Mouse (Mus musculus): ENCODE results near the gene Ifne. TPM values are rescaled to one million over a fixed set of nuclear protein-coding genes. Genes with fewer than 3 reads are reported as not detected.
A peak's percentile ranks its signal among the peaks of the same experiment; 100 is the strongest.

Ifne gene
- polyA plus RNA-seq, 1 experiment from 2014 or later = not detected

DNA sequence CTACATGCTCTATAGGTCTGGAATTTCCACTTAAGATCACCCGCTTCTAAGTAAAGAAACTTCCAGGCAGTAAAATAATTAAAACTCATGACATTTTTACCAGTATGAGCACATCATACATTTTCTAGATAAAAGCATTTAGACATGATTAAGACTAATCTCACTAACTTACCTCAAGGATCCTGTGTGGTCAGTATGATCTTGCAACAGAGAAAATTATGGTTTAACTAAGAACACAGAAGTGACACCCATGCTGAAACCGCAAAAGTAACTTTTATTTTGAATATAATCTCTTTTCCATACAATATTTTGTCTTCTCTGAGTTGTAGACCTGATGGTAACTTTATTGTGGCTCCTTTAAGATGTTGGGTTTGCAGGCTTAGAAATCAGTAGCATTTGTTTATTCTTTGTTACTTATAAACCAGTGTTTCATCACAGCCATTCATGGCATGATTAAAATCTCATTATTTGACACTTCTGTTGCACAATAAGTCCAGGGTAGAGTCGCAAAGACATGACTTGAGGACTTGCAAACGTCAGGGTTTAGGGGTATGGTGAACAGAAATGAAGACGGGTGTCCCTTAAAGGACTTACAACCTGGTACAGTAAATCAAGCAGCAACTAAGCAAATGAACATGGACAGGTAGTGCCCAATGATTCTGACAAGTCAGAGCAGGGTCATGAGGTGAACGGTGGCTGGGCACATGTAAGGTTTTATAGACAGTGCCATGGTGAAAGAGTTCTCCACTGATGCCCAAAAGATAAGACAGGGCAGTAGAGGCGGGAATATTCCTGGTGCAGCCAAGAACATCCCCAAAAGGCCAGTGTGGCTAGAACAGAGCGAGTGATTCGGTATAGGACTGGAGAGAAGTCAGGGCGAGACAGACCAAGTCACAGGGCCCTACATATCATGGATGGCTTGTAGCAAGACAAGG lies 29.9 kb upstream of the Ifne start:
- Histone ChIP-seq H3K9me3 (no peaks in the 10 kb centered on the region), H3K9ac (no peak overlapping the region), H3K27ac (no peak overlapping the region), H3K4me3 (no peak overlapping the region), H3K4me2 (replicated peaks) (no peak overlapping the region), H3K4me1 (no peaks in the 10 kb centered on the region), H3K27me3 (no peaks in the 10 kb centered on the region), H3K36me3 (no peaks in the 10 kb centered on the region)
- 87% methylated on average over 10 of the region's 10 CpGs for WGBS
- no peak for ATAC-seq (ENCODE audit: low FRiP score, low read depth)

DNA sequence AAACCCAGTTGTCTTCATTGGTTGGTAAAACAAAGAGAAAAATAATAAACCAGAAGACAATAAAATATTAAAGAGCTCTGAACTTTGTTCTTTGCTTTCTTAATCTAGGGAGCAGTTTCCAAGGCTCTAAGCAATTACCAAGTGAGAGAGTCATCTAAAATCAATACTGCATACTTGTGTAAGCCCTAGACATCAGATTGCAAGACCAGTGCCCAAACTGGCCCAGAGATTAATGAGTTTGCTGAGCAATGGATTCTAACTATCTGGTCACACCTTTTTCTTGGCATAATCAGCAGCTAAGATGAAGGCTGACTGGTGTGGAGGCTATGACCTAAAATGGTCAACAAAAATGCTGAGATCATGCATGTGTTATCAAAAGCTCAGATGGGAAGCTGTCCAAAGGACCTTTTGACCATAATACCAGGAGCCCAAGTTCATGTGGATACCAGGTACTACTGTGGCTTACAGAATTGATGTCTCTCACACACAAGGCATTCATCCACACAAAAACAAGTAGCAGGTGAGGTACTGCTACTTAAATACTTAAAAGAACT lies 13.3 kb upstream of the Ifne start:
- H3K9ac ChIP-seq = no peak overlapping the region
- H3K4me2 ChIP-seq (replicated peaks) = no peak overlapping the region
- no peak overlapping the region for H3K4me3 ChIP-seq
- H3K4me1 ChIP-seq = no peaks in the 10 kb centered on the region
- H3K9me3 ChIP-seq = no peaks in the 10 kb centered on the region
- no peaks in the 10 kb centered on the region for H3K36me3 ChIP-seq
- ATAC-seq (ENCODE audit: low FRiP score, low read depth) = no peak
- no peaks in the 10 kb centered on the region for H3K27me3 ChIP-seq
- H3K27ac ChIP-seq = no peak overlapping the region

DNA sequence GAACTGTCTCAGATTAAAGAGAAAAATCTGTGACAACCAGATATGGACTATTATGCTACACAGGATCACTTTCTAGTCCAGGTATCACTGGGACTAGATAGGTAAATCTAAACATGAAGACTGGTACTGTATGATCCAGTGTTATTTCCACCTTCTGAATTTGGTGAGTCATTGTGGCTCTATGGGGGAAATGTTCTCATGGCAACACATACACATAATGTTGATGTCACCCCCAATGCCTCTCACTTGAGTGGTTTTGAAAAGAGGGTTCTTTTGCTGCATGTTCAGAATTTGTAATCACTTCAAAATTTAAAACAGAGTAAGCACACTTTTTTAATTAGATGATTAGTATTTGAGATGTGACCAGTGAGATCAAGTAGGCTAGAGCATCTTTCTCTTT lies 8.2 kb upstream of the Ifne start:
- no peak overlapping the region for H3K4me2 ChIP-seq (replicated peaks)
- no peaks in the 10 kb centered on the region for H3K36me3 ChIP-seq
- no peaks in the 10 kb centered on the region for H3K27me3 ChIP-seq
- no peaks in the 10 kb centered on the region for H3K4me1 ChIP-seq
- ATAC-seq (ENCODE audit: low FRiP score, low read depth) = no peak
- no peak overlapping the region for H3K4me3 ChIP-seq
- H3K9ac ChIP-seq = no peak overlapping the region
- no peak overlapping the region for H3K27ac ChIP-seq
- H3K9me3 ChIP-seq = no peaks in the 10 kb centered on the region

DNA sequence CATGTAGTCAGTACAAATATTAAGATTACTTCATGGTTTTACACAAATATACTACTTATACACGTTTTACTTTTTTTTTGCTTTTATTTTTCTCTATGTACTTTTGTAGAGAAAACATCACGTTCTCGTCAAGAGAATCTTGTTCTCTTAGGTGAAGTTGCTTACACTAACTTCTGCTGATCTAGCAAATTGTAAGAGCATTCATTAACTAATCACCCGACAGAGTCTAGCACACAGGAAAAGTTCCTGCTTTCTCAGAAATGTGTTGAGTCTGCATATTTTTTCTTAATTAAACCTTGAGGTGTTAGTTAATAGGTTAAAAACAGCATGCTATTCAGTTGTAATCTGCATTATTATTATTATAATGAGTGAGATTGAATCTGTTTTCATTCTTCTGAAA lies 1.2 kb downstream of the Ifne start:
- H3K27ac ChIP-seq = no peak overlapping the region
- 76% methylated on average over 4 of the region's 4 CpGs for WGBS
- H3K4me2 ChIP-seq (replicated peaks) = no peak overlapping the region

DNA sequence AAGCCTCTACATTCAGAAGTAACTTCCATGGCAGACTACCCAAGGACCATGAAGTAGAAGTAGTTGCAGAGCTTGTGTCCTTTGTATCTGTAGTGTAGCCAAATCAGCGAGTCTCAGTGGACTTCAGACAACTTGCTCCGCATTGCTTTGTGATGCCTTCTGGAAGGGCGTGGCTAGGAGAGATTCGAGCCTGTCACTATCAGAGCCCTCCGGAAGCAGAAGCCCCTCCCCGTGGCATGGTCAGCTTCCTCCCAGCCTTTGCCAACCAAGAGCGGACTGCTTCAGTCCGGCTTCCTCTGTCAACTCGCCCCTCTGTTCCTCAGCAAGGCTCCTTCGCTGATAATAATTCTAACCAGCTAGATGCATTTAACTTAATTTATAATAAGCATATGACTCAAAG lies 1.8 kb downstream of the Ifne start:
- H3K9me3 ChIP-seq = no peaks in the 10 kb centered on the region
- no peaks in the 10 kb centered on the region for H3K36me3 ChIP-seq
- no peak overlapping the region for H3K4me3 ChIP-seq
- H3K9ac ChIP-seq = no peak overlapping the region
- WGBS = 46% methylated on average over 10 of the region's 10 CpGs
- no peak overlapping the region for H3K4me2 ChIP-seq (replicated peaks)
- no peak overlapping the region for H3K27ac ChIP-seq
- ATAC-seq (ENCODE audit: low FRiP score, low read depth) = no peak
- no peaks in the 10 kb centered on the region for H3K4me1 ChIP-seq
- H3K27me3 ChIP-seq = no peaks in the 10 kb centered on the region

More for the DNA sequence above, 1.2 kb downstream of the Ifne start:
- no peaks in the 10 kb centered on the region for H3K36me3 ChIP-seq
- no peak overlapping the region for H3K4me3 ChIP-seq
- no peak overlapping the region for H3K9ac ChIP-seq
- H3K4me1 ChIP-seq = no peaks in the 10 kb centered on the region
- H3K27me3 ChIP-seq = no peaks in the 10 kb centered on the region
- ATAC-seq (ENCODE audit: low FRiP score, low read depth) = no peak
- no peaks in the 10 kb centered on the region for H3K9me3 ChIP-seq

DNA sequence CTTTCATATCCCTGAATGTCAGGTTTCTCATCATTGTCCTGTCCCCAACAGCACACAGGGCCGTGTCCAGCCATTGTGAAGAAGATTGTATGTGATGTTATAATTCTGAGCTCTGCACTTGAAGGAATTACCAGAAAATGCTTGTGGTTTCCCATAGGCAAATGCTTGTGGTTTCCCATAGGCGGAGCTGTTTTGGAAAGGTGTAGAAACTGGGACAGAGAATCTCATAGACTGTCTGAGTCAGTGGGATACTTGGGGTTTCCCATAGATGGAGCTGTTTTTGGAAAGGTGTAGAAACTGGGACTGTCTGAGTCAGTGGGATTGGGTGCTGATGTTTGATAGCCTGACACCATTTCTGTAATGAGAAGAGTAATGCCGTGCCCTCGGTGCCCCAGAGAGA lies 3.5 kb downstream of the Ifne start:
- H3K4me2 ChIP-seq (replicated peaks) = no peak overlapping the region
- no peak for ATAC-seq (ENCODE audit: low FRiP score, low read depth)
- no peaks in the 10 kb centered on the region for H3K36me3 ChIP-seq
- H3K9ac ChIP-seq = no peak overlapping the region
- WGBS = 81% methylated on average over 4 of the region's 4 CpGs
- no peaks in the 10 kb centered on the region for H3K4me1 ChIP-seq
- H3K4me3 ChIP-seq = no peak overlapping the region
- H3K27me3 ChIP-seq = peaks cover 7% of the 10 kb centered on the region
- H3K9me3 ChIP-seq = no peaks in the 10 kb centered on the region
- no peak overlapping the region for H3K27ac ChIP-seq

DNA sequence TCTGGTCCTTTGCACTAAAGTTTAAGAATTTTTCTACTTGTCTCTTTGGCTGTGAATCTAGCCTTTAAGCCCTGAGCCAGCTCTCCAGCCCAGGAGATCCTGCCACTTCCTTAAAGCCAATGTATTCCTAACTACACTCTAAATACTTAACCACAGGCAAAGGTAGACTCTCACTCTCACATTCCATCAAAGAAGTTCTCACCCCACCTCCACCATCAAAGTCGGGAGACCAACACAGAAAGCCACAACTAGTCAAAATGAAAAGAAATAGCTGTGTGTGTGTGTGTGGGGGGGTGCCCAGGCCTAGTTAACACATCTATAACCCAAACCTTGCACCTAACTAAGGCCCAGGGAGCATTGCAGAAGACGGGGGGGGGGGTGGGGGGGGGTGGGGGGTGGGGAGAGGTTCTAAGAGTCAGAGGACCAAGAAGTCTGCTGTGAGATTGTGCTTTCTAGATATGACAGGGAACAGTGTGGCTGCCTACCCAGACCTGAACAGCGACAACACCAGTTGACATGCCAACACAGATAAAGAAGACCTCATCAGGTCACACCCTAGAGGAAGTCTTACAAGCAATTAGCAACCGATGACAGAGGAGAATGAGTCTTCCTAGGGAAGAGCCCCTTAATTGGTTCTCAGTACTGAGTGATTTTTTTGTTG lies 4.4 kb downstream of the Ifne start:
- Histone ChIP-seq H3K27me3 (peaks cover 8% of the 10 kb centered on the region), H3K4me1 (no peaks in the 10 kb centered on the region), H3K9ac (no peak overlapping the region), H3K4me2 (replicated peaks) (no peak overlapping the region), H3K9me3 (no peaks in the 10 kb centered on the region), H3K27ac (no peak overlapping the region), H3K36me3 (no peaks in the 10 kb centered on the region), H3K4me3 (no peak overlapping the region)
- 71% methylated on average over 3 of the region's 4 CpGs for WGBS
- ATAC-seq (ENCODE audit: low FRiP score, low read depth) = no peak

DNA sequence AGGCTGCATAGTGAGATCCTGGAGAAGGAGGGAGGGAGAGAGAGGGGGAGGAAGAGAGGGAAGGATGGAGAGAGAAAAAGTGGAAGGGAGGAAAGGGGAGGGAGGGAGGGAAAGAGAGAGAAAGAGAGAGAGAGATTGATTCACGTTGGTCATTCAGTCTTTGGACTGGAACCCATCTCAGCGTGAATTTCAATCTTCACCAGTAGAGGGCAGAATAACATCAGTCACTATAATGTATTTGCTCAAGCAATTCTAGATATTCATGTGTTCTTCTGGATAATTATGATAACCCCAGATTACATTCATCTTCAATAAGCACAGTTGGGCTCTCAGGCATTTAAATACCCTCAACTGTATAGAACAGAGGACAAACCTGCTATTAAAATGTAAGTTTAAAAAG lies 7.3 kb downstream of the Ifne start:
- no peak overlapping the region for H3K27ac ChIP-seq
- 0% methylated on average over 2 of the region's 2 CpGs for WGBS
- ATAC-seq (ENCODE audit: low FRiP score, low read depth) = no peak
- H3K27me3 ChIP-seq = peaks cover 16% of the 10 kb centered on the region
- H3K4me1 ChIP-seq = 0 out of 2 replicates have a peak, but pooled peaks cover 4% of the 10 kb centered on the region
- no peak overlapping the region for H3K4me2 ChIP-seq (replicated peaks)
- no peaks in the 10 kb centered on the region for H3K9me3 ChIP-seq
- no peak overlapping the region for H3K9ac ChIP-seq
- H3K36me3 ChIP-seq = no peaks in the 10 kb centered on the region
- H3K4me3 ChIP-seq = no peak overlapping the region

DNA sequence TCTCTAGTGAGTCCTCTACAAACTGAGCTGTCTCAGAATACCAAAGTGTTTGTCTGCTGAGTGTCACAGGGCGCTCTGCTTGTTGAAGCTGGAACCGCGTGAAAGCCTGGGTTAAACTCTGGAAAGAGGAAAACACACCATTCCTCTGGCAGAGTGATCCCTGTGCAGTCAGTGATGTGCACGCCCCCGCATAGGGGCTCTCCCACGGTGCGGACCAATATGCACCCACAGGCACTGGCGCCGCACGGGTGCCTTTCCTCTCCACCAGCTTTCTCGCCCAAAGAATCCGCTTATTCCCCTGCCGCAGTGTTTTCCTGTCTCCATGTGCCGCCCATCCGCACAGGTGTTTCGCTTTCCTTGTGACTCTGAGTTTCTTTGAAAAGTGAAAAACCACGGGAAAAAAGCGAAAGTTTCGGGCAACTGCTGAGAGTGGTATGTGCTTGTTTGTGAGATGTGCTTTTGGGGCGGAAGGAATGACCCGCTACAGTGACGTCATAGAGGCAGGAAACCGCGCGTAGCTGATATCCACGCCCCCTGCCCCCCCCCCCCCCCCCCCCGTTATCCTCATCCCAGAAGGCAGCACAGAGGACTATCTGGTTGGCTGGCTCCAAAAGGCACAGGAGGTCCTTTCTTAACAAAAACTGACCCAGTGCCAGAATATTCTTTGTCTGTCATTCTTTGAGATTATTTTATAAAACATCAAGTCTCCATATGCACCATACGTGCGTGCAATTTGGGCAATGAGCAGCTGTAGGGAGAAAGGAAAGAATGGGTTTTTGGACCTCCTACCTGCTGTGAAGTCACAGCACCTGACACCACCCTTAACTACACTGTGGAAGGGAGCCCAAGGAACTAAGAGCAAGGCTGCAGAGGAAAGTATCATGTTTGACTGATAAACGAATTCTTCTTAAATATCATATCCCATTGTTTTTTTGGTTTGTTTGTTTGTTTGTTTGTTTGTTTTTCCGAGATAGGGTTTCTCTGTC lies 11.8 kb downstream of the Ifne start:
- Histone ChIP-seq H3K36me3 (no peaks in the 10 kb centered on the region), H3K9ac (peak overlapping the region; percentile 60), H3K4me2 (replicated peaks) (peak overlapping the region; percentile 91), H3K27ac (no peak overlapping the region), H3K4me1 (peaks cover 9% of the 10 kb centered on the region), H3K9me3 (no peaks in the 10 kb centered on the region), H3K27me3 (peaks cover 39% of the 10 kb centered on the region), H3K4me3 (peak overlapping the region; percentile 55)
- WGBS = 8% methylated on average over 31 of the region's 31 CpGs
- ATAC-seq (ENCODE audit: low FRiP score, low read depth) = peak; percentile 46

DNA sequence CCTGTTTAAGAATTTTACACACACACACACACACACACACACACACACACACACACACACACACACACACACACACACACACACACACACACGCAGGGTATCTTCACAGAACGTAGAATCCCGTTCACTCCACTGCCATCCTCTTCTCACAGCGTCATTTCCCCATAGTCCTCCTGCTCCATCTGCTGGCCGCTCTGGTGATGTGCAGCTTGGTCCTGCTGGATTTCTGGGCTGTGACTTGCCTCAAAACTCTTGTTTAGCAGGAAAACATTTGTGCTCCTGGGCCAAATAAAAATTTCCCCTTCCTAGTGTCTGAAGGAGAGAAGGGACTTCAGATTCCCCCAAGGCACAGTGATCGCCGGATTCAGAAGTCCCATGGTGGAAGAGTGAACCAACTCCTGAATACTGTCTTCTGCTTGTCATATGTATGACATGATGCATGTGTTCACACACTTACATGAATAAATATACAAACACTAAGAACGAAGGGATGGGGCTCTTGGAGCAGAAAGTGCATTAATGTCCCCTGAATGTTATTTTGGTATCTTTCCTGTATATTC lies 12.6 kb downstream of the Ifne start:
- peak; percentile 70; the same call in 1 of the 2 replicates for ATAC-seq (ENCODE audit: low FRiP score, low read depth)
- Histone ChIP-seq H3K27me3 (peaks cover 46% of the 10 kb centered on the region), H3K9ac (peak overlapping the region; percentile 60)

DNA sequence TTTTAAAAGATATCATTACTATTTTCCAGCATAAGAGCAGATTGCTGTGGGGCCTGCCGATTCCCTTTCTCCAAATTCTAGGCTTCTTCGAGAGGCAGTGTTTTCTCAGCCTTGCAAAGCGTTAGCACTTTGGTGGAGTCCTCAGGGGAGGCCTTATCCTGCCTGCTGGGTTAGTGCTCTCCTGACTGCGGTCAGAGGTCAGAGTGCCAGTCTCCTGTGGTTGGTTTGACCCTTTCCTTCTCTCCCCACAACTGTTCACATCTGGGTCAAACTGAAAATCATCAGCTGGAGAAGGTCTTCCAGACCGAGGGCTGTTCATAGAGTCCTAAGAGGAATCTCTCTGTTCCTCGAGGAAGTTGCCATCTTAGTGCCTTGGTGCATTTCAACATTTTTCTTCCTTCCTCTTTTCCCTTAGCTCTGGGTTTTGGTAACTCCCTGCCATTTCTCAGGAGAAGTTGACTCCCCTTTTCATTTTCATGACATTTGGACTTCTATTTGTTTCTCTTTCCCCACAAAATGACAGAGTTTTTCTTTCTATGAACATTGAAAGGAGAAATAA lies 14.9 kb downstream of the Ifne start:
- Histone ChIP-seq H3K27me3 (peaks cover 40% of the 10 kb centered on the region), H3K4me2 (replicated peaks) (no peak overlapping the region), H3K9me3 (no peaks in the 10 kb centered on the region), H3K4me1 (peaks cover 13% of the 10 kb centered on the region), H3K27ac (no peak overlapping the region), H3K4me3 (no peak overlapping the region), H3K9ac (no peak overlapping the region), H3K36me3 (no peaks in the 10 kb centered on the region)
- ATAC-seq (ENCODE audit: low FRiP score, low read depth) = no peak
- 42% methylated on average over 6 of the region's 6 CpGs for WGBS

More for the DNA sequence above, 12.6 kb downstream of the Ifne start:
- Histone ChIP-seq H3K4me3 (peak overlapping the region; percentile 55), H3K4me1 (peaks cover 13% of the 10 kb centered on the region), H3K4me2 (replicated peaks) (peak overlapping the region; percentile 91), H3K36me3 (no peaks in the 10 kb centered on the region), H3K9me3 (no peaks in the 10 kb centered on the region), H3K27ac (no peak overlapping the region)
- WGBS = 1% methylated on average over 8 of the region's 8 CpGs
